Mouse (Mus musculus): ENCODE measurements around the gene Mad1l1. TPM values are rescaled to one million over a fixed set of nuclear protein-coding genes. Genes with fewer than 3 reads are reported as not detected.

The Mad1l1 gene
- polyA plus RNA-seq, 1 experiment from 2014 or later, result 27.2 TPM

DNA sequence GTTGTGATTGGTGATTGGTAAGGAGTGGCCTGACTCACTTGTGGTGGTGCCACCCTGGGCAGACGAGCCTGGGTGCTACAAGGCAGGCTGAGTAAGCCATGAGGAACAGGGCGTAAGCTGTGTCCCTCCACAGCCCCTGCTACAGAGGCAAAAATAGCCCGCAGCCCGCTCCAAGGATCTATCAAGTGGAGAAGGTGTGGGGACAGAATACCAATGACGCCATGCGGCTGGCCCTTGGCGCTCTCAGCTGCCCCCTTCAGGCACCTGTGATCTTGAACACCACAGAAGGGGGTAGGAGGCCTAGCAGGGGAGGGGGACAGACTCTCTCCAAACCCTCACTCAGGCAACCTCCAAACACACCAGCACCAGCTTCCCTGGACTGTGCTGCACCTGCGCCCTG lies 15.3 kb downstream of the Mad1l1 start:
- 76% methylated on average over 8 of the region's 8 CpGs for WGBS
- no peak overlapping the region for H3K4me3 ChIP-seq (ENCODE audit: low read depth, low read length)
- peaks cover 36% of the 10 kb centered on the region for H3K36me3 ChIP-seq (ENCODE audit: control insufficient read depth, insufficient read depth, low read length)
- ATAC-seq (ENCODE audit: low read depth), result no peak
- H3K27me3 ChIP-seq (ENCODE audit: control insufficient read depth, insufficient read depth, low read length), result no peaks in the 10 kb centered on the region
- no peak overlapping the region for H3K27ac ChIP-seq (ENCODE audit: low read depth, low read length)
- H3K9ac ChIP-seq (replicated peaks; ENCODE audit: low read depth, low read length), result no peak overlapping the region
- no peak overlapping the region for H3K4me2 ChIP-seq (ENCODE audit: low read depth, low read length)
- no peaks in the 10 kb centered on the region for H3K9me3 ChIP-seq (ENCODE audit: control insufficient read depth, low read length)
- H3K4me1 ChIP-seq (ENCODE audit: control insufficient read depth, insufficient read depth, low read length), result no peaks in the 10 kb centered on the region

DNA sequence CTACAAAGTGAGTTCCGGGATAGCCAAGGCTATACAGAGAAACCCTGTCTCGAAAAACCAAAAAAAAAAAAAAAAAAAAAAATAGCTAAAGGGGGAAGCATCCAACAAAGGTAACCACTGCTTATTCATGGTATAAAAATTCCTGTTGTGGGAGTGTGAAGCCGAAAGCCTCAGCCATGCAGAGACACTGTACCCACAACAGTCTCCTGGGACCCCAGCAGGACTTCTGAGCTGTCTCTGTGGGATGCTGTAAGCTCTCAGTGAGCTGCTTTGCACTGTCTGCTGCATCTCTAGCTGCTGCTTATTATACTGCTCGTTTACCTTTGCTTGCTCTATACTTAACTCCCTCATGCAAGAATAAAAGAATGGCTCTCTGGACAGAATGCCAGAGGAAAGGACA lies 23.1 kb downstream of the Mad1l1 start:
- no peak overlapping the region for H3K9ac ChIP-seq (replicated peaks; ENCODE audit: low read depth, low read length)
- 89% methylated on average over 4 of the region's 4 CpGs for WGBS
- no peaks in the 10 kb centered on the region for H3K27me3 ChIP-seq (ENCODE audit: control insufficient read depth, insufficient read depth, low read length)
- H3K27ac ChIP-seq (ENCODE audit: low read depth, low read length), result no peak overlapping the region
- no peak for ATAC-seq (ENCODE audit: low read depth)
- no peak overlapping the region for H3K4me3 ChIP-seq (ENCODE audit: low read depth, low read length)
- peaks cover 33% of the 10 kb centered on the region for H3K36me3 ChIP-seq (ENCODE audit: control insufficient read depth, insufficient read depth, low read length)
- no peaks in the 10 kb centered on the region for H3K4me1 ChIP-seq (ENCODE audit: control insufficient read depth, insufficient read depth, low read length)
- no peaks in the 10 kb centered on the region for H3K9me3 ChIP-seq (ENCODE audit: control insufficient read depth, low read length)
- H3K4me2 ChIP-seq (ENCODE audit: low read depth, low read length), result no peak overlapping the region

DNA sequence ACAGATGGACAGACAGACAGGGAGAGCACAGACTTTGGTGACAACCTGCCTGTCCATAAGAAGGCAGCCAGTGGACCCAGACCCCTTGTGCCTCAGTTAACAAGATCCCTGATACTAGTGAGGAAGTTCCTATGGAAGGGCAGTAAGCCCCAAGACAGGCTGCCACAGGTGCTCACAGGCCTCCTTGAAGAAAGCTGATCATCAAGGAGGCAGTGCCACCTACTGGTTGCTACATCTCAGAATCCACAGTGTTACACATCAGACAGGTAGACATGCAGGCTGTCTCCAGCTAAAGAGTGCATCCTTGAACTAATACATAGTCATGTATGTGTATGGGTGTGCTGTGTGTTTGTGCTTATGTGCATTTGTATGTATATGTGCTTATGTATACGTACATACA lies 29.2 kb downstream of the Mad1l1 start:
- Histone ChIP-seq H3K4me2 (ENCODE audit: low read depth, low read length) (no peak overlapping the region), H3K36me3 (ENCODE audit: control insufficient read depth, insufficient read depth, low read length) (peaks cover 11% of the 10 kb centered on the region; the same call in 1 of the 2 replicates), H3K27me3 (ENCODE audit: control insufficient read depth, insufficient read depth, low read length) (no peaks in the 10 kb centered on the region), H3K4me3 (ENCODE audit: low read depth, low read length) (no peak overlapping the region), H3K9ac (replicated peaks; ENCODE audit: low read depth, low read length) (no peak overlapping the region), H3K4me1 (ENCODE audit: control insufficient read depth, insufficient read depth, low read length) (no peaks in the 10 kb centered on the region), H3K9me3 (ENCODE audit: control insufficient read depth, low read length) (no peaks in the 10 kb centered on the region), H3K27ac (ENCODE audit: low read depth, low read length) (no peak overlapping the region)
- ATAC-seq (ENCODE audit: low read depth), result peak; percentile 61; the same call in 1 of the 2 replicates
- WGBS, result 80% methylated on average over 1 of the region's 1 CpGs

DNA sequence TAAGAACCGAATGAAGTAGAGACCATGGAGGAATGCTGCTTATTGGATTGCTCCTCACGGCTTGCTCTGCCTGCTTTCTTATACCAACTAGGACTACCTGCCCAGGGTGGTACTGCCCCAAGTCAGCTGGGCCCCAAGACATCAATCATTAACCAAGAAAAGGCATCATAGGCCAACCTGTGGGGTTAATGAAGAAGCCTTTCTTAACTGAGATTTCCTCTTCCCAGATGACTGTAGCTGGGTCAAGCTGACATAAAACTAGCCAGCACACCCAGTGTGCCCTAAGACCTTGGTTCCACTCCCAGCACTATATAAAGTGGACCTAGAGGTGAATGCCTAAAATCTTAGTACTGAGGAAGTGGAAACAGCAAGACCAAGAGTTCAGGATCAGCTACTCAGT lies 32.2 kb downstream of the Mad1l1 start:
- no peak for ATAC-seq (ENCODE audit: low read depth)
- H3K9me3 ChIP-seq (ENCODE audit: control insufficient read depth, low read length), result no peaks in the 10 kb centered on the region
- H3K27me3 ChIP-seq (ENCODE audit: control insufficient read depth, insufficient read depth, low read length), result no peaks in the 10 kb centered on the region
- H3K4me3 ChIP-seq (ENCODE audit: low read depth, low read length), result no peak overlapping the region
- no peak overlapping the region for H3K27ac ChIP-seq (ENCODE audit: low read depth, low read length)
- no peaks in the 10 kb centered on the region for H3K36me3 ChIP-seq (ENCODE audit: control insufficient read depth, insufficient read depth, low read length)
- no peak overlapping the region for H3K9ac ChIP-seq (replicated peaks; ENCODE audit: low read depth, low read length)
- H3K4me1 ChIP-seq (ENCODE audit: control insufficient read depth, insufficient read depth, low read length), result no peaks in the 10 kb centered on the region
- H3K4me2 ChIP-seq (ENCODE audit: low read depth, low read length), result no peak overlapping the region
- WGBS, result 94% methylated on average over 2 of the region's 2 CpGs

DNA sequence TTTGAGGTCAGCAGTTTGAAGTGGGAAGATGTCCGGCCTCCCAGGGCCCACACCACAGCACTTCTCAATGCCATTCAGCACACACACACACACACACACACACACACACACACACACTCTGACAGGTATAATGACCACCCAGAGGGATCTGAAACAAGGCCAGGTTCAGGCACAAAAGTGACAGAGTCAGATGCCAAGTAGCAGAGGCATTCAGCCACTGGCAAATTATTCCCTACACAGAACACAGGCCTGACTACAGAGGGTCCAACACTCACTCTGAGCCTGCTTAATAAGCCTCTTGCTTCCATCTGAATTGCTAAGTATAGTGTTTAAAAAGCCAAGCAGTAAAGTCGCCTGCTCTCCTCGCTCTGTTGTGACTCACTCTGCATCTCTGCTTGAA lies 33.1 kb downstream of the Mad1l1 start:
- no peaks in the 10 kb centered on the region for H3K9me3 ChIP-seq (ENCODE audit: control insufficient read depth, low read length)
- no peak overlapping the region for H3K27ac ChIP-seq (ENCODE audit: low read depth, low read length)
- no peak for ATAC-seq (ENCODE audit: low read depth)
- WGBS, result 73% methylated on average over 3 of the region's 3 CpGs
- no peaks in the 10 kb centered on the region for H3K36me3 ChIP-seq (ENCODE audit: control insufficient read depth, insufficient read depth, low read length)
- H3K4me1 ChIP-seq (ENCODE audit: control insufficient read depth, insufficient read depth, low read length), result no peaks in the 10 kb centered on the region
- no peak overlapping the region for H3K4me3 ChIP-seq (ENCODE audit: low read depth, low read length)
- H3K27me3 ChIP-seq (ENCODE audit: control insufficient read depth, insufficient read depth, low read length), result no peaks in the 10 kb centered on the region
- H3K4me2 ChIP-seq (ENCODE audit: low read depth, low read length), result no peak overlapping the region
- H3K9ac ChIP-seq (replicated peaks; ENCODE audit: low read depth, low read length), result no peak overlapping the region

DNA sequence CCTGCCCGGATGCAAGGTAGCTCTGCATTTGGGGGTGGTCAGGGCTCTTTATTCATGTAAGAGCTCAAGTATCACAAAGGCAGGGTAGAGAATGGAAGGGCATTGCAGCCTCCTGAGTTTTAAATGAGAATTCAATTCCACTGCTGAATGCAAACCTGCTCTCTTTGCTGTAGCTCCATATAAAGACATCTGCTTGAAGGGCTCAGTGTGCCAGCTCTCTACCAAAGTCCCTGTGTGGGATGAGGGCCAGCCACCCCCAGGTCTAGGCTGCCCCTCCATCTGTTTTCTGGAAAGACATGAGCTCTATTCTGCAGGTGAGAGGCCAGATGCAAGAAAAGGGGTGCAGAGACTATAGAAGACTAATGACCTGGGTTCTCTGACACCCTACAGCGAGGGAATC lies 36.6 kb downstream of the Mad1l1 start:
- no peak overlapping the region for H3K4me3 ChIP-seq (ENCODE audit: low read depth, low read length)
- H3K27ac ChIP-seq (ENCODE audit: low read depth, low read length), result no peak overlapping the region
- no peak for ATAC-seq (ENCODE audit: low read depth)
- 89% methylated on average over 2 of the region's 2 CpGs for WGBS
- H3K27me3 ChIP-seq (ENCODE audit: control insufficient read depth, insufficient read depth, low read length), result no peaks in the 10 kb centered on the region
- H3K4me2 ChIP-seq (ENCODE audit: low read depth, low read length), result no peak overlapping the region
- no peaks in the 10 kb centered on the region for H3K36me3 ChIP-seq (ENCODE audit: control insufficient read depth, insufficient read depth, low read length)
- no peaks in the 10 kb centered on the region for H3K9me3 ChIP-seq (ENCODE audit: control insufficient read depth, low read length)
- no peaks in the 10 kb centered on the region for H3K4me1 ChIP-seq (ENCODE audit: control insufficient read depth, insufficient read depth, low read length)
- H3K9ac ChIP-seq (replicated peaks; ENCODE audit: low read depth, low read length), result no peak overlapping the region

DNA sequence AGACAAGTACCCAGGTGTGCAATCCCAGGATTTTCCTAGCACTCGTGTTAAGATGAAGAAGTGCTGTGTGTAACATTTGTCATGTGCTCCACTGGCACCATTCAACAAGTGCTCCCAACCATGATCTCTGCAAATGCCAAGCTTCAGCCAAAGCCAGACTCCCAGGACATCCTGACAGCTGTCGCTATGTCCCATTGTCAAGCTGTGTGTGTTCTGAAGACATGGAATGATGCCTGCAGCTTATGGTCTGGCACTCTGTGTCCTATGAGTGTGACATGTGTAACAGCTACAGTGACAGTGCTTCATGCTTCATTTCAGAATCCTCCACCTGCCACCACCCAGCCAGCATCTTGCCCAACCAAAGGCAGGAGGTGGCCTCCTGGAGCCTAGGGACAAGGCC lies 37.3 kb downstream of the Mad1l1 start:
- no peaks in the 10 kb centered on the region for H3K27me3 ChIP-seq (ENCODE audit: control insufficient read depth, insufficient read depth, low read length)
- 94% methylated on average over 2 of the region's 2 CpGs for WGBS
- H3K36me3 ChIP-seq (ENCODE audit: control insufficient read depth, insufficient read depth, low read length), result no peaks in the 10 kb centered on the region
- ATAC-seq (ENCODE audit: low read depth), result no peak
- H3K9ac ChIP-seq (replicated peaks; ENCODE audit: low read depth, low read length), result no peak overlapping the region
- no peak overlapping the region for H3K27ac ChIP-seq (ENCODE audit: low read depth, low read length)
- H3K4me1 ChIP-seq (ENCODE audit: control insufficient read depth, insufficient read depth, low read length), result no peaks in the 10 kb centered on the region
- H3K4me2 ChIP-seq (ENCODE audit: low read depth, low read length), result no peak overlapping the region
- no peaks in the 10 kb centered on the region for H3K9me3 ChIP-seq (ENCODE audit: control insufficient read depth, low read length)
- no peak overlapping the region for H3K4me3 ChIP-seq (ENCODE audit: low read depth, low read length)

DNA sequence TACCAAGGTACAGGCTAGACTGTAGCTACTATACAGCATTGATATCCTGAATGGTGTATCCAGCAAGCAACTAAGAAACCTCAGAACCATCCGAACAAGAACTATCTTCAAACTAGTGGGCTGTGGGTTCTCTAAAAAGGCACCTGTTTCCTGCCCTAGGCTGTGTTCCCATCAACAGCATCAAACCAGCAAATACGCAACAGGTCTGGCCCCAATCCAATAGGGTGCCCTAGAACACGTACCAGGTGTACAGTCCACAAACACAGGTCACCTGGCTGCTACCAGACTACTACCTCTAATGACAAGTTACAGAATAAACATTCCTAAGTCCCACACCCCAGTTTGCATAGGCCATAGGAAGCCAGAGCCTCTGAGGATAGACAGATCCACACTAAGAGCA lies 38.5 kb downstream of the Mad1l1 start:
- Histone ChIP-seq H3K9ac (replicated peaks; ENCODE audit: low read depth, low read length) (no peak overlapping the region), H3K36me3 (ENCODE audit: control insufficient read depth, insufficient read depth, low read length) (no peaks in the 10 kb centered on the region), H3K27ac (ENCODE audit: low read depth, low read length) (no peak overlapping the region), H3K27me3 (ENCODE audit: control insufficient read depth, insufficient read depth, low read length) (no peaks in the 10 kb centered on the region), H3K4me3 (ENCODE audit: low read depth, low read length) (no peak overlapping the region), H3K4me1 (ENCODE audit: control insufficient read depth, insufficient read depth, low read length) (no peaks in the 10 kb centered on the region), H3K4me2 (ENCODE audit: low read depth, low read length) (no peak overlapping the region), H3K9me3 (ENCODE audit: control insufficient read depth, low read length) (no peaks in the 10 kb centered on the region)
- WGBS, result 96% methylated on average over 3 of the region's 3 CpGs
- no peak for ATAC-seq (ENCODE audit: low read depth)

DNA sequence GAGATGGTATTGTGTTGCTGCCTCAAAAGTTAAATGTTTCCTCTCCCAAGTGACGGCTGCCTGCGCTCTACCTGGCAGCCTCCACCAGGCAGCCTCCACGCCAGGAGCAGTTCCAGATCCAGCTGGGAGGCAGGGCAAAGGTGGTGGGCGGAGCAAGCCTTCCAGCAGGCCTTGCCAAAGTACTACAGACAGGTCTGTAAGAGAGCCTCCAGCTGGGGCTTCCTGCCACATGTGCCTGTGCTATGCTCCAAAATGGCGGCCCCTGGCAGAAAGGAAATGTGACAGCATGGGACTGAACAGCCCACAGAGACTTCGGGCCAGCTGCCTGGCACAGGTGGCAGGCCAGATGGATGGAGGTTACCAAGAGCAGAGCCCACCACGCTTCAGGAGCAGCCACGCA lies 39.0 kb downstream of the Mad1l1 start:
- no peaks in the 10 kb centered on the region for H3K27me3 ChIP-seq (ENCODE audit: control insufficient read depth, insufficient read depth, low read length)
- no peak overlapping the region for H3K9ac ChIP-seq (replicated peaks; ENCODE audit: low read depth, low read length)
- H3K36me3 ChIP-seq (ENCODE audit: control insufficient read depth, insufficient read depth, low read length), result no peaks in the 10 kb centered on the region
- no peaks in the 10 kb centered on the region for H3K4me1 ChIP-seq (ENCODE audit: control insufficient read depth, insufficient read depth, low read length)
- no peaks in the 10 kb centered on the region for H3K9me3 ChIP-seq (ENCODE audit: control insufficient read depth, low read length)
- H3K4me3 ChIP-seq (ENCODE audit: low read depth, low read length), result no peak overlapping the region
- WGBS, result 73% methylated on average over 8 of the region's 8 CpGs
- H3K27ac ChIP-seq (ENCODE audit: low read depth, low read length), result no peak overlapping the region
- peak; percentile 44; the same call in 1 of the 2 replicates for ATAC-seq (ENCODE audit: low read depth)
- H3K4me2 ChIP-seq (ENCODE audit: low read depth, low read length), result no peak overlapping the region

DNA sequence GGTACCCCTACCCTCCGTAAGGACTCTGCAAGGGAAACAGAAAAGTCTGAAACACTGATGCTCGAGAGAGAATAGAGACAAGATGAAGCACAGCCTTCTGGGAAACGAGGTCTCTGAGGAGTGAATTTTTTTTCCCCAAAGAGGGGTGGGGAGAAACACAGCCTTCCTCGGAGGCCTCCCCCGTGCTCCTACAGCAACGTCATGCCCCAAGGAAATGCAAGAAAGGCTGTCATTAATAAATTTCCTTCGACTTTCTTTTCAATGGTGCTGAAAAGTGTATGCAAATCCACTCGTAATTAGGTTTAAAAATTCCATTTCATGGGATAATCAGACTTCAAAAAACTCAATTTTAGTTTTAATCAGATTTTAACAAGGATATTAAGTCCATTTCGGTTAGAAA lies 41.1 kb downstream of the Mad1l1 start:
- no peaks in the 10 kb centered on the region for H3K27me3 ChIP-seq (ENCODE audit: control insufficient read depth, insufficient read depth, low read length)
- H3K9me3 ChIP-seq (ENCODE audit: control insufficient read depth, low read length), result no peaks in the 10 kb centered on the region
- no peak overlapping the region for H3K4me2 ChIP-seq (ENCODE audit: low read depth, low read length)
- no peak overlapping the region for H3K4me3 ChIP-seq (ENCODE audit: low read depth, low read length)
- no peak overlapping the region for H3K27ac ChIP-seq (ENCODE audit: low read depth, low read length)
- no peak for ATAC-seq (ENCODE audit: low read depth)
- WGBS, result 54% methylated on average over 9 of the region's 9 CpGs
- H3K9ac ChIP-seq (replicated peaks; ENCODE audit: low read depth, low read length), result no peak overlapping the region
- H3K4me1 ChIP-seq (ENCODE audit: control insufficient read depth, insufficient read depth, low read length), result no peaks in the 10 kb centered on the region
- no peaks in the 10 kb centered on the region for H3K36me3 ChIP-seq (ENCODE audit: control insufficient read depth, insufficient read depth, low read length)

Measured in neural tube, embryonic 14.5 days (tissue).